Mouse (Mus musculus) neural tube, embryonic 14.5 days (tissue): ENCODE measurements around the gene Optn. TPM values are rescaled to one million over a fixed set of nuclear protein-coding genes. Genes with fewer than 3 reads are reported as not detected.
"Not testable (repeated sequence)": the region's sequence is repeated elsewhere in the genome, so short reads cannot be mapped to it uniquely, and the experiment has no call there.

ENCODE experiments used
- ATAC-seq: fragments of 200-750 bp; cut with Nextera tagmentation; 2 replicates; pipeline ENCODE4 v1.8.0; 2017; ENCODE audit warnings: low read depth, mild to moderate bottlenecking, moderate TSS enrichment, moderate library complexity
- H3K27ac ChIP-seq: fragments of 300-500 bp; sonication (generic); 2 replicates; pipeline ENCODE4 v1.5.1; 2014; ENCODE audit warnings: low read depth, mild to moderate bottlenecking, control low read depth, low read length, moderate library complexity, mixed read lengths
- H3K27me3 ChIP-seq: fragments of 300-500 bp; sonication (generic); 2 replicates; pipeline ENCODE4 v1.6.1; 2014; ENCODE audit warnings: low read length; ENCODE audit not compliant: control insufficient read depth, insufficient read depth
- H3K36me3 ChIP-seq: fragments of 300-500 bp; sonication (generic); 2 replicates; pipeline ENCODE4 v1.6.1; 2014; ENCODE audit warnings: low read length, mixed read lengths; ENCODE audit not compliant: control insufficient read depth, insufficient read depth
- H3K4me1 ChIP-seq: fragments of 300-500 bp; sonication (generic); 2 replicates; pipeline ENCODE4 v1.6.1; 2014; ENCODE audit warnings: low read length; ENCODE audit not compliant: control insufficient read depth, insufficient read depth
- H3K4me2 ChIP-seq: fragments of 300-500 bp; sonication (generic); 2 replicates; pipeline ENCODE4 v1.6.1; 2014; ENCODE audit warnings: mild to moderate bottlenecking, low read depth, low read length, control low read depth
- H3K4me3 ChIP-seq: fragments of 300-500 bp; sonication (generic); 2 replicates; pipeline ENCODE4 v1.5.1; 2014; ENCODE audit warnings: low read depth, low read length, control low read depth, mixed read lengths
- H3K9ac ChIP-seq: fragments of 300-500 bp; sonication (generic); replicated peaks from 2 replicates; pipeline ENCODE4 v1.6.1; 2014; ENCODE audit warnings: low read depth, mild to moderate bottlenecking, control low read depth, low read length, mixed read lengths
- H3K9me3 ChIP-seq: fragments of 300-500 bp; sonication (generic); 2 replicates; pipeline ENCODE4 v1.6.1; 2016; ENCODE audit warnings: low read length; ENCODE audit not compliant: control insufficient read depth
- WGBS: fragments of 180-500 bp; shearing (Covaris S2); extraction: QIAGEN DNeasy Blood & Tissue Kit; methylation state at CpG from one replicate; pipeline ENCODE4 v1.1.7; 2014; 5-methylcytosine and 5-hydroxymethylcytosine counted together
- polyA plus RNA-seq: library from polyadenylated mRNA; unstranded; fragments of >200 nt; fragmentation: Nextera tagmentation; extraction: Ambion mirVana; gene quantifications from 2 replicates; pipeline ENCODE4 v1.2.1, GENCODE M21; 2014

The Optn gene
- polyA plus RNA-seq, 1 experiment from 2014 or later, result 16.6 TPM

- ATAC-seq, result no peak
- 86% methylated on average over 4 of the region's 4 CpGs for WGBS
- Histone ChIP-seq H3K4me2 (no peak overlapping the region), H3K4me1 (peaks cover 6% of the 10 kb centered on the region; the same call in 1 of the 2 replicates), H3K36me3 (no peaks in the 10 kb centered on the region), H3K9me3 (no peaks in the 10 kb centered on the region), H3K9ac (no peak overlapping the region), H3K27me3 (peaks cover 2% of the 10 kb centered on the region), H3K4me3 (no peak overlapping the region), H3K27ac (no peak overlapping the region)
Observed at GRCm38 (mm10) chr2:5067951-5068350, 4.1 kb upstream of the Optn start.

GRCm38 (mm10) chr2:5067254-5067653 lies 3.4 kb upstream of the Optn start:
- H3K9ac ChIP-seq, H3K27me3 ChIP-seq, H3K36me3 ChIP-seq, H3K4me3 ChIP-seq, H3K4me2 ChIP-seq, H3K27ac ChIP-seq, H3K4me1 ChIP-seq, ATAC-seq, H3K9me3 ChIP-seq: not testable (repeated sequence)
- 97% methylated on average over 1 of the region's 2 CpGs for WGBS

GRCm38 (mm10) chr2:5064247-5064646 lies 396 bp upstream of the Optn start:
- Histone ChIP-seq H3K9me3 (no peaks in the 10 kb centered on the region), H3K4me2 (peak overlapping the region; percentile 62), H3K27me3 (peaks cover 2% of the 10 kb centered on the region), H3K9ac (no peak overlapping the region; the same call in 1 of the 2 replicates), H3K36me3 (no peaks in the 10 kb centered on the region), H3K4me1 (peaks cover 6% of the 10 kb centered on the region; the same call in 1 of the 2 replicates), H3K27ac (no peak overlapping the region), H3K4me3 (peak overlapping the region; percentile 54)
- WGBS, result 26% methylated on average over 4 of the region's 4 CpGs
- peak; percentile 62 for ATAC-seq

DNA sequence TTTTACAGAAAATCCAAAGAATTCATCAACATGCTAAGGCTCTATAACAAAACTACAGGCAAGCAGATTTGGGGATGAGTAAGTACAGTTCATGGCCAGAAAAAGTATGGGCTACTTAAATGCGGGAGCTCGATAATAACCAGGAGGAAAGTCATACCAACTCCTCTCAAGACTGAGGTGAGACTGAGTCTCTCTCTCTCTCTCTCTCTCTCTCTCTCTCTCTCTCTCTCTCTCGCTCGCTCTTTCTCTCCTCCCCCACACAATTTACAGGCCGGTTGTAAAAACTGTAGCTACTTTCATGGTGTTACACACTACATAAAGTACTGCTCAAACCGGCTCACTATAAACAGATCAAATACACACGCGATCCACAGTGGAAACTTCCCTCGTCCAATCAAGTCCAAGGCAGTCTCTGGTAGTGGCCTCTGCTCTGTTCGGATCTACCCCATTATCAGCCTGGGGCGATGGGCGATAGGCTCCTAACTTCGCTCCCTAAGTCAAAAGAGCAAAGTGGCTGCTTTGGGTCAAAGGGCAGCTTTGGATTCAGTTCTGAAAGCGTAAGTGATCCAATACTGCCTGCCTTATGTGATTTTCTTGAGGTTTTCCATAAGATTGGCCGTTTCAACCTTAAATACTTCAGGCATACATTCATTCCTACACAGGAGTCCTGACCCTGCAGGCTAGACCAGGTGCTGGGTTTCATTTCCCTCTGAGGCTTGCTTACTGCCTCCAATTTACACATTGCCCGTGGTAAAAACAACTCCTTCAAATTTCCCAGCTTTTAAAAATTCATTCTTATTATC lies 1.2 kb downstream of the Optn start:
- Histone ChIP-seq H3K4me3 (peak overlapping the region; percentile 54), H3K9me3 (no peaks in the 10 kb centered on the region), H3K36me3 (no peaks in the 10 kb centered on the region), H3K9ac (no peak overlapping the region), H3K4me2 (peak overlapping the region; percentile 62), H3K27ac (no peak overlapping the region), H3K4me1 (peaks cover 6% of the 10 kb centered on the region; the same call in 1 of the 2 replicates), H3K27me3 (peaks cover 2% of the 10 kb centered on the region)
- WGBS, result 43% methylated on average over 16 of the region's 16 CpGs
- ATAC-seq, result no peak

GRCm38 (mm10) chr2:5061133-5061708 lies 2.6 kb downstream of the Optn start:
- no peaks in the 10 kb centered on the region for H3K9me3 ChIP-seq
- H3K27ac ChIP-seq, result no peak overlapping the region
- H3K4me1 ChIP-seq, result peaks cover 6% of the 10 kb centered on the region; the same call in 1 of the 2 replicates
- H3K27me3 ChIP-seq, result peaks cover 2% of the 10 kb centered on the region
- H3K9ac ChIP-seq, result no peak overlapping the region
- no peaks in the 10 kb centered on the region for H3K36me3 ChIP-seq
- WGBS, result 82% methylated on average over 8 of the region's 8 CpGs
- no peak overlapping the region for H3K4me3 ChIP-seq
- no peak overlapping the region for H3K4me2 ChIP-seq
- no peak for ATAC-seq

GRCm38 (mm10) chr2:5059997-5060396 lies 3.9 kb downstream of the Optn start:
- WGBS, result 84% methylated on average over 4 of the region's 4 CpGs
- Histone ChIP-seq H3K4me1 (peaks cover 6% of the 10 kb centered on the region; the same call in 1 of the 2 replicates), H3K9me3 (no peaks in the 10 kb centered on the region), H3K27ac (no peak overlapping the region), H3K27me3 (peaks cover 2% of the 10 kb centered on the region), H3K4me3 (no peak overlapping the region), H3K4me2 (no peak overlapping the region), H3K36me3 (no peaks in the 10 kb centered on the region), H3K9ac (no peak overlapping the region)
- ATAC-seq, result no peak

GRCm38 (mm10) chr2:5058436-5058835 lies 5.4 kb downstream of the Optn start:
- no peak for ATAC-seq
- H3K27ac ChIP-seq, result no peak overlapping the region
- no peaks in the 10 kb centered on the region for H3K36me3 ChIP-seq
- no peak overlapping the region for H3K9ac ChIP-seq
- H3K27me3 ChIP-seq, result no peaks in the 10 kb centered on the region; the same call in 1 of the 2 replicates
- no peak overlapping the region for H3K4me3 ChIP-seq
- H3K9me3 ChIP-seq, result no peaks in the 10 kb centered on the region
- WGBS, result 82% methylated on average over 5 of the region's 5 CpGs
- peaks cover 4% of the 10 kb centered on the region; the same call in 1 of the 2 replicates for H3K4me1 ChIP-seq
- no peak overlapping the region for H3K4me2 ChIP-seq

- no peak overlapping the region for H3K9ac ChIP-seq
- H3K4me3 ChIP-seq, result no peak overlapping the region
- no peaks in the 10 kb centered on the region for H3K4me1 ChIP-seq
- no peak overlapping the region for H3K4me2 ChIP-seq
- H3K36me3 ChIP-seq, result no peaks in the 10 kb centered on the region
- WGBS, result 97% methylated on average over 2 of the region's 2 CpGs
- H3K27me3 ChIP-seq, result no peaks in the 10 kb centered on the region
- H3K27ac ChIP-seq, result no peak overlapping the region
- ATAC-seq, result no peak
- H3K9me3 ChIP-seq, result no peaks in the 10 kb centered on the region
Observed at GRCm38 (mm10) chr2:5050562-5050961, 13.3 kb downstream of the Optn start.

DNA sequence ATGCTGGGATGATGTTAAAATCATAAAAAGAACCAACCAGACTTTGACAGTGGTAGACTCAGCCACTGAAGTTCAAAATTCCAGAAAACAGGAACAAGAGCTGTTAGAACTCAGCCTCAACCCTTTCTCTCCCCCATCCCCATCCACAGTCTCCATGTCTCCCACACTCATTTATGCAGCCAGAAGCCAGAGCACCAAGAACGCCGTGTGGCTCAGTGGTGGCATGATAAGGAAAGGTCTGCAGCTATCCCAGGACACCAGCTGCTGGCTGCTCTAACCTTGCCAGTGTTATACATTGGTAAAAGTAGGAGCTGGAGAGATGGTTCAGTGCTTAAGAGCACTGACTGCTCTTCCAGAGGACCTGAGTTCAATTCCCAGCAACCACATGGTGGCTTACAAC lies 16.8 kb downstream of the Optn start:
- Histone ChIP-seq H3K4me3 (no peak overlapping the region), H3K9ac (no peak overlapping the region), H3K9me3 (no peaks in the 10 kb centered on the region), H3K4me1 (peaks cover 4% of the 10 kb centered on the region; the same call in 1 of the 2 replicates), H3K4me2 (no peak overlapping the region), H3K27me3 (no peaks in the 10 kb centered on the region), H3K36me3 (no peaks in the 10 kb centered on the region), H3K27ac (no peak overlapping the region)
- WGBS, result 94% methylated on average over 2 of the region's 2 CpGs
- no peak for ATAC-seq
